Mouse (Mus musculus): ENCODE results near the gene Abhd17a. TPM values are rescaled to one million over a fixed set of nuclear protein-coding genes. Genes with fewer than 3 reads are reported as not detected.

The Abhd17a gene
- total RNA-seq, 2 experiments from 2014 or later = 55.8 to 57.1 TPM

DNA sequence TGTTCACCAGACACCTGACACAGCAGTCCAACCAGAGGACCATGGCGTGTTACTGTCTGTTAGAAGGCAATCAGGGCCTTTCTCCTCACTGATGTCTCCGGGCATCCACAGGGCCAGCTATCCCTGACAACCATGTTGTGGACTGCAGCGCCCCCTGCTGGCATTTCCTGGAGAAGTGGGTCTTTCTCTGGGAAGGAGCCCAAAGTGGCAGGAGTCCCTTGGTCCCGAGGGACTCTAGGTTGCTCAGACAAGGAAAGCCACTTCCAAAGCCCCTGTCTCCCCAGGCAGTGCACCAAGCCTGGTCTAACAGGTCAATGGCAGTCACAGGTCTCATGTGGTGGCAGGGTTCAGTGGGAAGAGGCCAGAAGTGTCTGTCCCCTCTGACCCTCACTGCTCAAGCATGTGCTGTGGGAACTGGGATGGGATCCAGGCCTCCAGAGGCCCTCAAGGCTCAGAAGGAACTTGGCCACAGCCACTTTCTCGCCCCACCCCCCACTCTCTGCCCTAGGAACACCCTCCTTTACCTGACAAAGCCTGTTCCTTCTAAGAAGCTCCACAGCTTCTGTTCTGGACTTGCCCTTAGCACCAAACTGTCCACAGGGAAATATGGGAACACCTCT is 32.7 kb downstream of the Abhd17a start:
- DNase-seq = peak; percentile 75
- intact Hi-C loops (cut with DNase I; ENCODE audit: low total_unique reads) = no loop called here

DNA sequence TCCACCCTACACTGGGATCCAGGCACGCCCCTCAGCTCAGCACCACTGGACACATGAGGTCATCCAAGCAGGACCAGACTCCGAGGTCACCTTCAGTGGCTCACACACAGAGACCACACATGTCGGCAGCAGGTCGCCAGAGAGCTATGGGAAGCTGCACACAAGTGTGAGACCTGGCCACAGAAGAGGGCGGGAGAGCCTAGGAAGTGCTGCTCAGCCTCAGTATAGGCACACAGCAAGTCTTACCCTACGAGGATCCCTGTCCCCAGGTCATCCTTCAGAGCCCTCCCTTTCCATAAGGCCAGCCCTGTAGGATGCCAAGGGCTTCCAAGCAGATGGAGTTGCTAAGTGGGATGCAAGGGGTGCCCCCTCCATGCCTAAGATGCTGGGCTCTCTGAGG is 36.1 kb downstream of the Abhd17a start:
- intact Hi-C loops (cut with DNase I; ENCODE audit: low total_unique reads) = no loop called here

DNA sequence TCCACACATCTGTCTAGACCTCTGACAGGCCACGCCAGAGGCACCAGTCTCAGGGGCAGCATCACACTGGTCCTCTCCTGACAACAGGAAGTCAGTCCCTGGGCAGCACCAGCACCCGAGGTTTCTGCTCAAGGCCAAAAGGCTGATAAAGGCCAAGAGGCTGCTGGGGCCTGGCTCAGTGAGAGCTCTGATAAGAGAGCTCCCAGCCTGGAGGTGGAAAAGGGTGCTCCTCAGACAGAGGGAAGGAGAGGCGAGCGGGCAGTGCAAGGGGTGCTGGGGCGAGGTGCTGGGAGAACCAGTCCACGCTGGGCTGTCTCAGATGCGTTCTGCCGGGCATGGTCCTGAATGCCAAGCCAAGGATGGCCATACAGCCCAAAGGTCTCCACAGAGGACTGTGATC is 36.6 kb downstream of the Abhd17a start:
- intact Hi-C loops (cut with DNase I; ENCODE audit: low total_unique reads) = no loop called here
- DNase-seq = no peak

More for the DNA sequence above, 36.1 kb downstream of the Abhd17a start:
- no peak for DNase-seq

DNA sequence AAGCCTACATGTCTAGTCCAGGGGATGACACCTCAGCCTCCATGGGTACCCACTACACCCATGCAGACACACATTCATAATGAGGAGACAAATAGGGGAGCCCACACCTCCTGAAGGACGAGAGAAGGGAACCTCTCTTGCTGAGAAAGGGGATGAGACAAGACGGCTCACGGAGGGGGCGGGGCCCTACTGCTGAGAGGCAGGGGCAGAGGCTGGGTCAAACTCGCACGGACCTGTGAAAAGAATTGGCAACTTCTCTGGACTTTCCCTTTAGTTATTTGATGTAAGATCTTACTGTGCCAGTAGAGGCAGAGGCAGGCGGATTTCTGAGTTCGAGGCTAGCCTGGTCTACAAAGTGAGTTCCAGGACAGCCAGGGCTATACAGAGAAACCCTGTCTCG is 37.8 kb downstream of the Abhd17a start:
- intact Hi-C loops (cut with DNase I; ENCODE audit: low total_unique reads) = no loop called here

DNA sequence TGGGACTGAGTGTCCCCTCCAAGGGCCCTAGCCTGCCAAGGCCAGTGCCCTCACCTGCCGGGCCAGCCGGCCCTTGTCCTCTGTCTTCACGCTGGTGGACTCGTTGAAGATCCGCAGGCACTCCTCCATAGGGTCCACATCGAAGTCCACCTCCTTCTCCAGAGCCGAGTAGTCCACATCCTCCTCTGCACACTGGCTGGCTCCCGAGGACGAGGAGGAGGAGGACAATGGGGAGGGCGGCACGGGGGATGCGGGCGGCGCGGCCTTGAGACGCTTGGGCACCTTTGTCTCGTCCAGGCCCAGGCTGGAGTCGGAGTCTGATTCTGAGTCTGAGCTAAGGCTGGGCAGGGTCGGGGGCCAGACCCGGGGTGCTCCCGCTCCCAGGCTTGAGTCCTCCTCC is 40.9 kb downstream of the Abhd17a start:
- DNase-seq = no peak
- intact Hi-C loops (cut with DNase I; ENCODE audit: low total_unique reads) = loop anchor here (5.0 kb wide), 1 partner anchor 102 kb away; no protein-coding TSS in a partner anchor

More for the DNA sequence above, 37.8 kb downstream of the Abhd17a start:
- no peak for DNase-seq

DNA sequence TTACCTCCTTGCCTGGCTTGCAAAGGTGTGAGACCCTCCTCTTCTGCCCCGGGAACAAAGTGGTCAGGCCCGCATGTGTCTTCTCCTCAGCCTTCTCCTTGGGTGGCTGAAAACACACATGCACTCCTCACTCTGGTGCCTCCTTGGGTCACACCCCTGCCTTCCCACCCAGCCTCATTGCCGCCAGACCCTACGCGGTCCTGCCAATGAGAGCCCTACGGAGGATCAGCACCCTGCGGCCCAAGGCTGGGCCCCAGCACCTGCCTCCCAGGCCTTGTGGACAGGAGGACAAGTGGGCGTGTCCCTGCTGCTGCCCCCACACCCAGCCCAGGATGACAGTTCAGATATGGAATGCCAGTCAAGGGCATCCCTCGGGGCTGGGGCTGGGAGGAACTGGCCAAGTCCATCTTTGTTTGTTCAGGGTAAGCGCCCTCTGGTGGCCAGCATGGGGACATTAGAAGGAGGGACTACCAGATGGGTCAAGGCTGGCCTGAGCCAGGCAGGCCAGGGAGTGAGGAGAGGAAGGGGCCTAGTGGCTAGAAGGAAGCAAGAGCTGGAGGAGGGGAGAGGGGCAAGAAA is 41.6 kb downstream of the Abhd17a start:
- intact Hi-C loops (cut with DNase I; ENCODE audit: low total_unique reads) = loop anchor here (5.0 kb wide), 1 partner anchor 101 kb away; no protein-coding TSS in a partner anchor
- peak; percentile 70 for DNase-seq

DNA sequence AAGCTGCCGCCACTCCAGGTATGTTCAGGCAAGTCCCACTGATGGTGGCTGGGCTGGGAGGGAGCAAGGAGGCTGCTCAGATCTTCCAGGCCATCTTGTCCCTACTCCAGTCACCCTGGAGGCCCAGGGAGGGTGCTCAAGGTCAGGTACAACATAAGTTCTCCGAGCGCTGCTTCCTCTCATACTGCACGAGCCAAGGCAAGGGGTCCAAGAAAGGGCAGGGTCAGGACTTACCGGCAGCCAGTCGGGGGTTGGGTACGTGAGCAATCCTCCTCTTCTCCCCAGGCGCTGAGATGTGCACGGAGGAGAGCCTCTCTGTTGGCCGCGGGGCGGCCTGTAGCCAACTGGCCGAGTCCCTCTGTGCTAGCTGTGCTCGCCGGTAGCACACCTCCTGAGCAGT is 42.6 kb downstream of the Abhd17a start:
- no peak for DNase-seq
- intact Hi-C loops (cut with DNase I; ENCODE audit: low total_unique reads) = loop anchor here (5.0 kb wide), 1 partner anchor 100 kb away; no protein-coding TSS in a partner anchor

DNA sequence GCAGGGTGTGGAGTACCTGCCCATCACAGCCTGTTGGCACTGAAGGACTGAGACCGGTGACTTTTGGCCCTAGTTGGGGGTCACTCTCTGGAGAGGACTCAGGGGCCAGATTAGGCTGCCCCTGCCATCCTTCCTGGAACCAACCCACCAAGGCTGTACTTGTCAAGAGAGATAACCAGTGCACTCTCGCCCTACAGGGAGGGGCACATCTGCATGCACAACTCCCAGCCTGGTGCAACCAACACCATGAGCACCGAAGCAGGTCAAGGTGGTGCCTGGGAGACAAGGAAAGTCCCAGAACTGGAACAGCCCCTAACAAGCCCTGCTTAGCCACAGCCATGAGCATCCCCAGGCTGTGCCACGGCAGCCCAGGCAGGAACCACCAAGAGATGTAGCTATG is 43.2 kb downstream of the Abhd17a start:
- no peak for DNase-seq
- intact Hi-C loops (cut with DNase I; ENCODE audit: low total_unique reads) = loop anchor here (5.0 kb wide), 1 partner anchor 100 kb away; no protein-coding TSS in a partner anchor

DNA sequence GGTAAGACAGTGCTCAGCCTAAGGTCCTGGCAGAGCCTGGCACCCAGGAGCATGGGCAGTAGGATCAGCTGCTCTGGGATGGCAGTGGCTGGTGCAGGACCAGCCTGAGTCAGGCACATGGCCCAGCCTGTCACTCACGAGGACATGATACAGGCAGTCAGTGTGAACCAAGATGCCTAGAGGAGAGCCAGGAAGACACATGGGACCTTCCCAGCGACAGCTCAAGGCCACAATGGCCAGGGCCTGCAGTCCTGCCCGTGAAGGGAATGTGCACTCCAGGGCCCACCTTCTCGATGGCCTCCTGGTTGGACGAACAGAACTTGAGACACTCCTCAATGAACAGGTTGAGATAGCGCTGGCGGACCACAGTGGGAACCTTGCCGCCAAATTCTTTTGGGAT is 44.6 kb downstream of the Abhd17a start:
- intact Hi-C loops (cut with DNase I; ENCODE audit: low total_unique reads) = loop anchor here (5.0 kb wide), 1 partner anchor 98 kb away; no protein-coding TSS in a partner anchor

DNA sequence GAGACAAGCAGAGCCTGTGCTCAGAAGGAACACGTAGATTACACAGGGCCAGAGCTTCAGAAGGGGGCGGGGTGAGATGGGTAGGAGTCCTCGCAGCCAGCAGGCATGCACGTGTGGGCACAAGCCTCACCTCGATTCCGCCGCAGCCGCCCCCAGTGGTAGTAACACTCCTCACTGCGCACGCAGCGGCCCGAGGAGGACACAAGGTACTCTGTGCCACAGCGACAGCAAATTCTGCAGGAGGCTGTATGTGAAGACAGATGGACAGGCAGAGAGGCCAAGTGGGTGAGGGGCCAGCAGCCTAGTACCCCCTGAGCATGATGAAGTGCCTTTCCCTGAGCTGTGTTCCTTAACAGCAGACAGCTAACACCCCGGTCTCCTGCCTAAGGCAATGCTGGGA is 46.3 kb downstream of the Abhd17a start:
- no peak for DNase-seq
- intact Hi-C loops (cut with DNase I; ENCODE audit: low total_unique reads) = no loop called here

More for the DNA sequence above, 44.6 kb downstream of the Abhd17a start:
- DNase-seq = no peak

DNA sequence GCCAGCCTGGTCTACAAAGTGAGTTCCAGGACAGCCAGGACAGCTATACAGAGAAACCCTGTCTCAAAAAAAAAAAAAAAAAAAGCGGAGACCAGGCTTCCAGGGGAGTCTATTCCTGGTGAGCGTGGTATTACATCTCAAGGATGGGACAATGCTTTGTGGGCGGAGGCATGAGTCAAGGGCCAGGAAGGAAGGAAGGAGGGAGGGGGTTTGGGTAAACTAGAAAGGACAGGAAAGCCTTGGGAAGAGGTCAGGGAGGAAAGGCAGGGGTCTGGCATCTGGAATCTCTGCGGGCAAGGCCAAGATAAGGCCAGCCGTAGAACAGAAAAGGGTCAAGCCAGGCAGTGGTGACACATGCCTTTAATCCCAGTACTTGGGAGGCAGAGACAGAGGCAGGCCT is 50.6 kb downstream of the Abhd17a start:
- intact Hi-C loops (cut with DNase I; ENCODE audit: low total_unique reads) = no loop called here

DNA sequence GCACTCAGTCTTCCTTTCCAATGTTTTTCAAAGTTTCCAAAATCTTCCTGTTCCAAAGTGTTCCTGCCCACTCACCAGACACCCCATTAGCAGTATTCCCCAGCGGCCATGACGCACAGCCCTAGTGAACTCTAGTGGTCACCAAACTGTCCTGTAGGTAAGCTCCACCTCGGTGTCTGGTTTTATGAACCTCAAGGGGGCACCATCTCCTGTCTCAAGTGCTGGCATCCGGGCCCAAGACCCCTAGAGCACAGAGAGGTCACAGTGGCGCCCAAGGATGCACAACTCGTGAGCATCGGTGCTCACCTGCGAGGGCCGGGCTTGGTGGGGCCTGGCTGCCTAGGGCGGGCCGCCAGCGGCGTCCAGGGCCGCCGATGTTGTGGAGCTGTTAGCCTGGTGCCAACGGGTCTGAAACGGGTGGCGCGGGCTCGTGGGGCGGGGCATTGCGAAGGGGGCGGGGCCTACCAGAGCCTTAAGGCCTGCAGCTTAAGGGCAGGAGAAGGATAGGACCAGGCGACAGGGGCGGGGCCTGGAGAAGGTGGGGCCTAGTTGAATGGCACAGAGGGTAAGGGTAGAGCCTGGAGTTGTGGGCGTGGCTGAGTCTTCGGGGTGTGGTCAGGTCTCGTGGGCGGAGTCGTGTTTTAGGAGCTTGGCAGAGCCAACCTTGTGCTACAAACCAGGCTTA is 51.3 kb downstream of the Abhd17a start, which contains the start of gene Atp8b3:
Gene Atp8b3 (minus strand): TSS at position 415 of the 685 bp plus-strand sequence.
- intact Hi-C loops (cut with DNase I; ENCODE audit: low total_unique reads) = no loop called here
- peak; percentile 74 for DNase-seq

More for the DNA sequence above, 50.6 kb downstream of the Abhd17a start:
- DNase-seq = no peak

DNA sequence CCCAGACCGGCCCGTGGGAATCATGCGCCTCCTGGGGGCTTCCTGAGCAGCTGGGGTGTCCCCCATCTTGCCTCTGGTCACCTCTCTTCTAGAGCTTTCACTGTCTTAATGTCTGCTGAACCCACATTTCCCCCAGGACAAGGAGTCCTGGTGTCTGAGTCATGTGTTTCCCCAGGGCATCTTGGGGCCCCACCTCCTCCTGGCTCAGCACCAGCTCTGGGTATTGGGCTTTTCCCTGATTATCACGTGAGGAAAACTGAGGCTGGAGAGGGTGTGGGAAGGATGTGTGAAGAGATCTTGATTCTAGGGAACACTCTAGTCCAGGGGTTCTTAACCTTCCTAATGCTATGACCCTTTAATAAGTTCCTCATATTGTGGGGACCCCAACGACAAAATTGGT is 52.0 kb downstream of the Abhd17a start:
- DNase-seq = no peak
- intact Hi-C loops (cut with DNase I; ENCODE audit: low total_unique reads) = no loop called here

DNA sequence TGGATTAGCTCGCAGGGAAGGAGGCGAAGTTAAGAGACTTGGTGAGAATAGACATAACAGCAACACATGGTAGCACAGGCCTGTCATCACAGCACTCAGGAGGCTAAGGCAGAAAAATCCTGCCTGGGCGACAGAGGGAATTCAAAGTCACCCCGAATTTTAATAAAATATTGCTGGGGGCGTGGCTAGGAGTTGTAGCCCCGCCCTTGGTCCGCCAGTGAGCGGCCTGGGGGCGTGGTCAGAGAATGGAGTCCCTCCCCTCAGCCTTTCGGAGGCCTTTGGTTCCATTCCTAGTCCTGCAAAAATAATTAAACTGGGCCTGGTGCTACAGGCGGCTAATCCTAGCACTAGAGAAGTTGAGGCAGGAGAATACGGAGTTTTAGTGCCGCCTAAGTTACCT is 54.4 kb downstream of the Abhd17a start:
- DNase-seq = no peak
- intact Hi-C loops (cut with DNase I; ENCODE audit: low total_unique reads) = no loop called here

DNA sequence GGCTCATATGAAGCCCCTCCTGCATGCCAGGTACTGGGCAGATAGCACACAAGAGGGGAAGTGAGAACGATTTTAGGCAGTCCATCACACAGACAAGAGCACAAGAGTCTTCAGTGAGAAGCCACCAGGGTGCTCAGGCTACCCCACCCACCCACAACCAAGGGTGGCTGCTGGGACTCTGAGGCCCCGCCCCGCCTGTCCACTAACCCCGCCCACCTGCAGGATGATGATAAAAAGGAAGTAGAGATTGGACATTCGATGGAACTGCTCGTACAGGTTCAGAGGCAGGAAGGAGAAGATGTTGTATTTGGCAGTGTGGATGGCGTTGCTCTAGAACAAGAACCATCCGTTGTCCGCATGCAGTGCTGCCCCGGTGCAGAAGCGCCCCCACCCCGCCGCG is 55.1 kb downstream of the Abhd17a start:
- no peak for DNase-seq
- intact Hi-C loops (cut with DNase I; ENCODE audit: low total_unique reads) = no loop called here

DNA sequence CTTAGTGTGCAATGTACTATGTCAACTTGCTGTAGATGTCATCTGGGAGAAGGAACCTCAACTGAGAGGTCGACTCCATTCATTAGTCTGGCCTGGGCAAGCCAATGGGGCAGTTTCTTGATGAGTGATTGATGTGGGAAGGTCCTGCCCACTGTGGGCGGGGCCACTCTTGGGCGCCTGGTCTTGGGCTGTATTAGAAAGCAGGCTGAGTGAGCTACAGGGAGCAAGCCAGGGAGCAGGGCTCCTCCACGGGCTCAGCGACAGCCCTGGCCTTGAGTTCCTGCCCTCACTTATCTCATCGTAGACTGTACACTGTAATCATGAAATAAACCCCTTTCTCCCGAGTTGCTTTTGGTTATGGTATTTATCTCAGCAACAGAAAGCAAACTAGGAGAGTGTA is 56.4 kb downstream of the Abhd17a start:
- intact Hi-C loops (cut with DNase I; ENCODE audit: low total_unique reads) = no loop called here
- DNase-seq = no peak

Small RNA genes within 50 kb of the gene (microRNA-seq; reads per million reads assigned to microRNA genes)
- gene Mir6912 = 0 reads per million in 2 experiments

Other genes starting within 250 kb of the Abhd17a start
- gene Adamtsl5, start 241.9 kb downstream of the Abhd17a start, total RNA-seq (2021) = 10 to 100 TPM; 24.2 to 26.1 TPM
- under 1 TPM; 0.12 to 0.13 TPM for gene Plk5, start 233.9 kb downstream of the Abhd17a start, total RNA-seq (2021)
- gene Mex3d, start 202.7 kb downstream of the Abhd17a start, total RNA-seq (2021) = 1 to 10 TPM; 5.2 to 6.0 TPM
- gene Mbd3, start 190.8 kb downstream of the Abhd17a start, total RNA-seq (2021) = 100 to 1,000 TPM in 1 of 2 experiments, 10 to 100 TPM in 1; 81.0 to 102 TPM
- gene Uqcr11, start 183.5 kb downstream of the Abhd17a start, total RNA-seq (2021) = 100 to 1,000 TPM; 793 to 884 TPM
- 10 to 100 TPM; 18.1 to 24.6 TPM for gene Tcf3, start 156.7 kb downstream of the Abhd17a start, total RNA-seq (2021)
- gene Onecut3, start 95.5 kb downstream of the Abhd17a start, total RNA-seq (2021) = not detected
- gene Atp8b3, start 51.2 kb downstream of the Abhd17a start, total RNA-seq (2021) = not detected
- gene Rexo1, start 28.8 kb downstream of the Abhd17a start, total RNA-seq (2021) = 10 to 100 TPM in 1 of 2 experiments, 1 to 10 TPM in 1; 9.8 to 11.1 TPM
- gene Klf16, start 13.0 kb downstream of the Abhd17a start, total RNA-seq (2021) = 1 to 10 TPM; 2.1 to 2.7 TPM
- 10 to 100 TPM; 18.3 to 22.0 TPM for gene Scamp4, start 12.5 kb upstream of the Abhd17a start, total RNA-seq (2021)
- 1 to 10 TPM; 1.2 to 1.5 TPM for gene Adat3, start 12.5 kb upstream of the Abhd17a start, total RNA-seq (2021)
- gene Gm49322, start 15.7 kb upstream of the Abhd17a start, total RNA-seq (2021) = under 1 TPM; 0.18 to 0.27 TPM
- 100 to 1,000 TPM in 1 of 2 experiments, 10 to 100 TPM in 1; 94.3 to 105 TPM for gene Csnk1g2, start 32.5 kb upstream of the Abhd17a start, total RNA-seq (2021)
- 10 to 100 TPM; 30.1 to 34.4 TPM for gene Btbd2, start 66.7 kb upstream of the Abhd17a start, total RNA-seq (2021)
- gene Mknk2, start 87.8 kb upstream of the Abhd17a start, total RNA-seq (2021) = 100 to 1,000 TPM; 167 to 186 TPM
- gene Mob3a, start 111.6 kb upstream of the Abhd17a start, total RNA-seq (2021) = 1 to 10 TPM; 5.5 to 7.4 TPM
- gene Izumo4, start 111.8 kb upstream of the Abhd17a start, total RNA-seq (2021) = 1 to 10 TPM; 3.2 to 3.5 TPM
- 10 to 100 TPM; 23.7 to 25.2 TPM for gene Ap3d1, start 151.9 kb upstream of the Abhd17a start, total RNA-seq (2021)
- 10 to 100 TPM; 25.5 to 26.1 TPM for gene Dot1l, start 164.9 kb upstream of the Abhd17a start, total RNA-seq (2021)
- 10 to 100 TPM; 23.6 to 30.0 TPM for gene Sf3a2, start 207.9 kb upstream of the Abhd17a start, total RNA-seq (2021)
- 10 to 100 TPM; 21.4 to 23.1 TPM for gene Plekhj1, start 208.3 kb upstream of the Abhd17a start, total RNA-seq (2021)
- gene Amh, start 214.9 kb upstream of the Abhd17a start, total RNA-seq (2021) = under 1 TPM in 1 of 2 experiments, not detected in 1; 0.25 TPM
- 100 to 1,000 TPM; 345 to 379 TPM for gene Jsrp1, start 223.2 kb upstream of the Abhd17a start, total RNA-seq (2021)
- 100 to 1,000 TPM; 787 to 812 TPM for gene Oaz1, start 236.3 kb upstream of the Abhd17a start, total RNA-seq (2021)